In genomic region chr16:30056906-30057305, GRCm38 (mm10) we compare ENCODE assay signal across 10 mouse cellular contexts. TPM values are rescaled to one million over a fixed set of nuclear protein-coding genes. Genes with fewer than 3 reads are reported as not detected.
DNase-seq lines count a peak whose midpoint lies in the region; ATAC-seq and TF ChIP-seq lines count a peak whose summit lies in the region.
"Had no signal": no experiment of that assay in that cellular context is flagged by ENCODE, and none has a peak within 500 bp of the region (broad histone marks: within the 10 kb centered on the region; RNA-seq: fewer than 3 reads in every experiment).

No protein-coding gene starts in this region.

- H3K27ac ChIP-seq in forebrain, embryonic 16.5 days (ENCODE audit: low read length), result no peak overlapping the region
- H3K27ac ChIP-seq in forebrain, embryonic 11.5 days (ENCODE audit: low read depth, low read length), result no peak overlapping the region
- H3K27ac ChIP-seq in limb, embryonic 14.5 days (replicated peaks; ENCODE audit: low read depth, low read length), result peak overlapping the region; percentile 26; the same call in 1 of the 2 replicates
- H3K27ac ChIP-seq: layer of hippocampus, adult 2 months had no signal

- no peaks in the 10 kb centered on the region for H3K9me3 ChIP-seq in forebrain, embryonic 16.5 days (ENCODE audit: control insufficient read depth, low read length)
- no peaks in the 10 kb centered on the region for H3K9me3 ChIP-seq in forebrain, embryonic 11.5 days (ENCODE audit: control insufficient read depth, low read length)
- H3K9me3 ChIP-seq in limb, embryonic 14.5 days (ENCODE audit: control insufficient read depth, low read length), result no peaks in the 10 kb centered on the region

- H3K4me2 ChIP-seq in forebrain, embryonic 16.5 days (ENCODE audit: low read length), result no peak overlapping the region
- H3K4me2 ChIP-seq in forebrain, embryonic 11.5 days (ENCODE audit: low read depth, low read length, severe bottlenecking), result no peak overlapping the region
- no peak overlapping the region for H3K4me2 ChIP-seq in limb, embryonic 14.5 days (replicated peaks; ENCODE audit: low read depth, low read length, severe bottlenecking)
- H3K4me2 ChIP-seq: midbrain, embryonic 11.5 days had no signal

- no peak overlapping the region for H3K4me3 ChIP-seq in forebrain, embryonic 16.5 days (replicated peaks; ENCODE audit: low read length)
- H3K4me3 ChIP-seq in forebrain, embryonic 11.5 days (ENCODE audit: low read depth, low read length), result no peak overlapping the region
- no peak overlapping the region for H3K4me3 ChIP-seq in limb, embryonic 14.5 days (replicated peaks; ENCODE audit: low read length)
- H3K4me3 ChIP-seq: layer of hippocampus, adult 2 months had no signal

- no peak for DNase-seq in forebrain, embryonic 11.5 days (ENCODE audit: low spot score)
- peak; percentile 53 for DNase-seq in urinary bladder, postnatal 14 days (ENCODE audit: low spot score)
- DNase-seq in urinary bladder, postnatal 4 days (ENCODE audit: low spot score in 2 of 2), result no peak
- DNase-seq in limb, embryonic 14.5 days (ENCODE audit: low spot score), result no peak
- no peak for DNase-seq in spleen, adult 12 weeks (ENCODE audit: low spot score)
- DNase-seq in thymus, postnatal 36 days, result no peak
- no peak for DNase-seq in spleen, postnatal 14 days (ENCODE audit: low spot score in 2 of 2)

- no peaks in the 10 kb centered on the region for H3K36me3 ChIP-seq in forebrain, embryonic 16.5 days (ENCODE audit: control insufficient read depth, insufficient read depth)
- H3K36me3 ChIP-seq in forebrain, embryonic 11.5 days (ENCODE audit: control insufficient read depth, insufficient read depth, low read length), result no peaks in the 10 kb centered on the region
- H3K36me3 ChIP-seq in limb, embryonic 14.5 days (ENCODE audit: control insufficient read depth, insufficient read depth, low read length), result no peaks in the 10 kb centered on the region

- H3K27me3 ChIP-seq in forebrain, embryonic 16.5 days (replicated peaks; ENCODE audit: control insufficient read depth, insufficient read depth, low read length), result peaks cover 4% of the 10 kb centered on the region; the same call in 1 of the 2 replicates
- peaks cover 9% of the 10 kb centered on the region; the same call in 1 of the 2 replicates for H3K27me3 ChIP-seq in forebrain, embryonic 11.5 days (ENCODE audit: control insufficient read depth, insufficient read depth, low read length)
- no peaks in the 10 kb centered on the region for H3K27me3 ChIP-seq in limb, embryonic 14.5 days (ENCODE audit: control insufficient read depth, insufficient read depth, low read length)

- WGBS in forebrain, embryonic 16.5 days, result 59% methylated on average over 2 of the region's 2 CpGs
- 79% methylated on average over 2 of the region's 2 CpGs for WGBS in forebrain, embryonic 11.5 days
- WGBS in limb, embryonic 14.5 days, result 80% methylated on average over 2 of the region's 2 CpGs

- peaks cover 23% of the 10 kb centered on the region for H3K4me1 ChIP-seq in forebrain, embryonic 16.5 days (replicated peaks; ENCODE audit: control insufficient read depth, insufficient read depth, low read length)
- H3K4me1 ChIP-seq in forebrain, embryonic 11.5 days (replicated peaks; ENCODE audit: control insufficient read depth, insufficient read depth, low read length), result peaks cover 8% of the 10 kb centered on the region
- peaks cover 39% of the 10 kb centered on the region for H3K4me1 ChIP-seq in limb, embryonic 14.5 days (ENCODE audit: control insufficient read depth, insufficient read depth, low read length)

- no peak overlapping the region for H3K9ac ChIP-seq in forebrain, embryonic 16.5 days (replicated peaks; ENCODE audit: low read depth, low read length)
- no peak overlapping the region for H3K9ac ChIP-seq in forebrain, embryonic 11.5 days (ENCODE audit: low read length)
- no peak overlapping the region for H3K9ac ChIP-seq in limb, embryonic 14.5 days (ENCODE audit: low read depth, low read length, severe bottlenecking)

- peak; percentile 30; the same call in 1 of the 2 replicates for ATAC-seq in forebrain, embryonic 16.5 days
- ATAC-seq in forebrain, embryonic 11.5 days (replicated peaks; ENCODE audit: low FRiP score), result no peak
- no peak for ATAC-seq in limb, embryonic 14.5 days (ENCODE audit: low FRiP score, low read depth)

- TF ChIP-seq POLR2A in limb, embryonic 14.5 days (IDR thresholded peaks at IDR 0.05; ENCODE audit: borderline replicate concordance, extremely low read depth, insufficient read depth, insufficient read length), result no peak

RNA-seq across cellular contexts. Expression of gene Hes1, which starts 7.3 kb away (rescaled TPM):
- 9.6 and 14.5 TPM in 2 replicates for polyA plus RNA-seq in forebrain, embryonic 16.5 days (2015; fragmentation: Nextera tagmentation; extraction: Ambion mirVana)
- polyA plus RNA-seq in forebrain, embryonic 11.5 days (2014; fragmentation: Nextera tagmentation; extraction: Ambion mirVana), result 66.5 and 67.0 TPM in 2 replicates
- 143 and 188 TPM in 2 replicates for polyA plus RNA-seq in limb, embryonic 14.5 days (2012; rRNA removed)
- polyA plus RNA-seq in limb, embryonic 14.5 days (2014; fragmentation: Nextera tagmentation; extraction: Ambion mirVana), result 71.9 and 73.4 TPM in 2 replicates
